Mouse (Mus musculus) kidney, adult 2 months (tissue): ENCODE results near the gene Epha1. TPM values are rescaled to one million over a fixed set of nuclear protein-coding genes. Genes with fewer than 3 reads are reported as not detected.

Source experiments
- DNase-seq: peaks from one replicate; pipeline ENCODE4 v3.0.0; 2021
- H3K27ac ChIP-seq: fragments of 200-500 bp; 2 replicates; pipeline ENCODE4 v1.5.1; 2012; ENCODE audit warnings: low read depth, low read length, control low read depth, inconsistent platforms; ENCODE audit not compliant: insufficient read depth
- H3K27me3 ChIP-seq: fragments of 200-500 bp; replicated peaks from 2 replicates; pipeline ENCODE4 v1.6.1; 2012; ENCODE audit warnings: mild to moderate bottlenecking, moderate library complexity, low read length, inconsistent platforms; ENCODE audit not compliant: control insufficient read depth, insufficient read depth
- H3K36me3 ChIP-seq: fragments of 200-500 bp; 2 replicates; pipeline ENCODE4 v1.6.1; 2012; ENCODE audit warnings: mild to moderate bottlenecking, moderate library complexity, low read length, inconsistent platforms; ENCODE audit not compliant: control insufficient read depth, insufficient read depth
- H3K4me1 ChIP-seq: fragments of 200-500 bp; 2 replicates; pipeline ENCODE4 v1.6.1; 2011; ENCODE audit warnings: low read length; ENCODE audit not compliant: control insufficient read depth, insufficient read depth
- H3K4me3 ChIP-seq: fragments of 200-500 bp; 2 replicates; pipeline ENCODE4 v1.5.1; 2011; ENCODE audit warnings: mild to moderate bottlenecking, low read depth, low read length, control low read depth; ENCODE audit not compliant: insufficient read depth
- CTCF ChIP-seq: fragments of 200-500 bp; conservative IDR thresholded peaks from 2 replicates; pipeline ENCODE4 v1.5.1; 2011; ENCODE audit warnings: low read depth, mild to moderate bottlenecking, control low read depth, low read length, moderate library complexity, mixed read lengths; ENCODE audit not compliant: insufficient read depth, insufficient read length
- POLR2A ChIP-seq: fragments of 200-500 bp; IDR thresholded peaks from one replicate; pipeline ENCODE4 v1.6.1; 2011; ENCODE audit warnings: low read depth, low read length, control low read depth
- WGBS: fragments of 180-500 bp; shearing (Covaris S2); methylation state at CpG from one replicate; pipeline ENCODE4 v1.1.7; 2018; 5-methylcytosine and 5-hydroxymethylcytosine counted together
- polyA plus RNA-seq: library from polyadenylated mRNA; depleted of rRNA; stranded (reverse); fragments of >200 nt; gene quantifications from 2 replicates; pipeline ENCODE4 v1.2.3, GENCODE M21; 2012

Gene Epha1
- polyA plus RNA-seq, 1 experiment: 17.0 TPM

- DNase-seq: no peak
- 89% methylated on average over 12 of the region's 12 CpGs for WGBS
- Histone ChIP-seq H3K36me3 (peaks cover 3% of the 10 kb centered on the region; the same call in 1 of the 2 replicates), H3K4me1 (0 out of 2 replicates have a peak, but pooled peaks cover 3% of the 10 kb centered on the region), H3K27me3 (no peaks in the 10 kb centered on the region), H3K27ac (no peak overlapping the region), H3K4me3 (no peak overlapping the region)
- TF ChIP-seq CTCF (no peak), POLR2A (no peak)
Observed at GRCm38 (mm10) chr6:42358901-42359300, 14.2 kb downstream of the Epha1 start.

- Histone ChIP-seq H3K36me3 (peaks cover 3% of the 10 kb centered on the region; the same call in 1 of the 2 replicates), H3K4me3 (no peak overlapping the region), H3K27ac (no peak overlapping the region), H3K27me3 (no peaks in the 10 kb centered on the region), H3K4me1 (peaks cover 7% of the 10 kb centered on the region; the same call in 1 of the 2 replicates)
- TF ChIP-seq CTCF (no peak), POLR2A (no peak)
- 63% methylated on average over 6 of the region's 6 CpGs for WGBS
- no peak for DNase-seq
Observed at GRCm38 (mm10) chr6:42357901-42358300, 15.2 kb downstream of the Epha1 start.

- no peak for TF ChIP-seq CTCF
- no peak for TF ChIP-seq POLR2A
- no peak for DNase-seq
- peaks cover 3% of the 10 kb centered on the region for H3K36me3 ChIP-seq
- H3K27me3 ChIP-seq: no peaks in the 10 kb centered on the region
- no peak overlapping the region for H3K4me3 ChIP-seq
- WGBS: 95% methylated on average over 5 of the region's 5 CpGs
- H3K27ac ChIP-seq: no peak overlapping the region
- H3K4me1 ChIP-seq: peaks cover 9% of the 10 kb centered on the region; the same call in 1 of the 2 replicates
Observed at GRCm38 (mm10) chr6:42356913-42357312, 16.2 kb downstream of the Epha1 start.

GRCm38 (mm10) chr6:42355794-42356600 is 17.1 kb downstream of the Epha1 start:
- no peak for TF ChIP-seq CTCF
- TF ChIP-seq POLR2A: no peak
- Histone ChIP-seq H3K4me3 (no peak overlapping the region), H3K27ac (no peak overlapping the region), H3K27me3 (no peaks in the 10 kb centered on the region), H3K4me1 (peaks cover 17% of the 10 kb centered on the region), H3K36me3 (peaks cover 3% of the 10 kb centered on the region)
- WGBS: 90% methylated on average over 13 of the region's 13 CpGs
- DNase-seq: no peak

- WGBS: 94% methylated on average over 6 of the region's 6 CpGs
- Histone ChIP-seq H3K27ac (no peak overlapping the region), H3K4me3 (no peak overlapping the region), H3K4me1 (peaks cover 21% of the 10 kb centered on the region), H3K36me3 (peaks cover 3% of the 10 kb centered on the region), H3K27me3 (no peaks in the 10 kb centered on the region)
- DNase-seq: no peak
- TF ChIP-seq POLR2A (no peak), CTCF (no peak)
Observed at GRCm38 (mm10) chr6:42355366-42355765, 17.7 kb downstream of the Epha1 start.

- 57% methylated on average over 11 of the region's 11 CpGs for WGBS
- Histone ChIP-seq H3K27me3 (no peaks in the 10 kb centered on the region), H3K4me1 (peaks cover 21% of the 10 kb centered on the region), H3K4me3 (no peak overlapping the region), H3K36me3 (peaks cover 3% of the 10 kb centered on the region), H3K27ac (no peak overlapping the region)
- DNase-seq: no peak
- TF ChIP-seq POLR2A: no peak
Observed at GRCm38 (mm10) chr6:42354076-42355019, 18.7 kb downstream of the Epha1 start.

GRCm38 (mm10) chr6:42353180-42353579 is 19.9 kb downstream of the Epha1 start:
- DNase-seq: no peak
- peaks cover 21% of the 10 kb centered on the region for H3K4me1 ChIP-seq
- TF ChIP-seq POLR2A: no peak
- no peak for TF ChIP-seq CTCF
- H3K27ac ChIP-seq: no peak overlapping the region
- H3K27me3 ChIP-seq: no peaks in the 10 kb centered on the region
- WGBS: 67% methylated on average over 8 of the region's 8 CpGs
- peaks cover 3% of the 10 kb centered on the region for H3K36me3 ChIP-seq
- H3K4me3 ChIP-seq: no peak overlapping the region
